Mouse (Mus musculus) cerebellum, adult 9-11 months (tissue): ENCODE results near the gene Exosc2.
"Not testable (repeated sequence)": the region's sequence is repeated elsewhere in the genome, so short reads cannot be mapped to it uniquely, and the experiment has no call there.

Source experiments
- DNase-seq: peaks from one replicate; pipeline ENCODE4 v3.0.0; 2022

The Exosc2 gene

GRCm38 (mm10) chr2:31678641-31679040, 8.1 kb downstream of the Exosc2 start:
- no peak for DNase-seq

- not testable (repeated sequence) for DNase-seq
Measured at GRCm38 (mm10) chr2:31681051-31681707, 10.7 kb downstream of the Exosc2 start.

- DNase-seq = no peak
Measured at GRCm38 (mm10) chr2:31681731-31682235, 11.3 kb downstream of the Exosc2 start.

- DNase-seq = peak; percentile 48
Measured at GRCm38 (mm10) chr2:31683666-31684065, 13.2 kb downstream of the Exosc2 start.

DNA sequence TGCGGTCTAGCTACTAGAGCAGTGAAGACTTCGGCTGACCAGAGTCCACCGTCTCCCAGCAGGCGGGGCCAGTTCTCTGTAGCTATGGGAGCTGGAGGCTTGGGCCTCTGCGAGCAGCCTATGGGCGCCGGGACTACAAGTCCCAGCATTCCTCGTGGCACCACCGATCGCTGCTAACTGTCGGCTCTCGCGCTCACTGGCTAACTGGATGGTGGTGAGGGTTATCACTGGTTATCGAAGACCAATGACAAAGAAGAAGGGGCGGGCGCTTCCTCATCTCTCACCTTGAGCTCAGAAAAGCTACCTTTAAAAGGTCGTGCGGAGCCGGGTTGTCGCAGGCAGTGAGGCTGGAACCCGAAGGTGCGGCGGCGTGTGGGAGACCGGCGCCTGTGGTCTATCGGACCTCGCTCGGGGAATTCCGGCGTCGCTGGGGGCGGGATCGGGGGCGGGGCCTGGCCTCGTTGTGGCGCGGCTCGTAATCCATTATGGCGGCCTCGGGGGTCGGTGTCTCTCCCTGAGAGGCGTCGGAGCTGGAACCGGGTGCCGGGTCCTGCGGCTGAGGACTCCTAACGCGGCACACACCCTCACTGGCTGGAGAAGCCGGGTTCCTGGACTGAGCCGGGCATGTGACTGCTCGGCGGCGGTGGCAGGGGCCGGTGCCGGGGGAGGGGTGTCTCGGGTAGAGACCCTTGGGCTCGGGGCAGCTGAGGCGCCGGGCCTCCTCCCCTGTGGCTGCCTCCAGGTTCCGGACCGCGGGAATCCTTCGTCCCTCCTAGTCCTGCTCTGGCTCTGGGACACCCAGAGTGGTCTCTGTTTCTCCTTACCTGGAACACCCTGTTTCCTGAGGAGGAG, 17.8 kb downstream of the Exosc2 start, which contains the start of gene Abl1:
Abl1 (plus strand) TSS at position 303 of the 852 bp plus-strand sequence.
- DNase-seq = peak; percentile 97

DNA sequence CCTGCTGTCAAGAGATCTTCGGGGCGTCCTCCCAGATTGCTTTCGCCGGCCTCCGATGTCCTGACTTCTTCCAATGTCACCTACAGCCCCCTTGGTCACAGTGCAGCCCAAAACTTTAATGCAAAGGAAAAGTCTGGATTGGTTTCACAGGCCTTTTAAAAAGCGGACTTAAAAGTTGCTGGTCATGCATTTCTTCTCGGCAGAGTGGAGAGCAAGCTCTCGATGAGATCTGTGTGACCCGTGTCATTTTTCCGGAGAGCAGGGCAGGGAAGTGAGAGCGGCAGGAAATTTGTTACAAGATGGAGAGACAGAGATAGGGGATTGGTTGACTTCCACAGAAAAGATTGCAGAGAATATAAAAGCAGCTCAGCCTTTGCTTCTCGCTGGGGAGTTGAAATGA, 18.5 kb downstream of the Exosc2 start:
- DNase-seq = peak; percentile 31

DNA sequence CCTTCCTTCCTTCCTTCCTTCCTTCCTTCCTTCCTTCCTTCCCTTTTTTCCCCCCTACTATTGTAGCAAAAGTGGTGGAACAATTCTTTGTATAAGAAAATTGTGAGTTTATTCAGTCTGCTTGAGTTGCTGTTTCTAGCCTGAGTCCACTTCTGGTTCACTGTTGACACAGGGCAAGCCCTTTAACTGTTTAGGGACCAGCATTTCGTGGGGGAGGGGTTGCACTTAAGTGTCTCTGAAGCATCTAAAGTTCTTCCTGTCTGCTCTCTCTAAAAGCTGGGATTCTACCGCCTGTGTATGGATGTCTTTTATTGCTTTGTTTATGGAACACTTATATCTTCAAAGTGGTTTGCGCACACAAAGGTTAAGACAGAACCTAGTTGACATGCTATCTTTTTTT, 19.5 kb downstream of the Exosc2 start:
- DNase-seq = no peak

DNA sequence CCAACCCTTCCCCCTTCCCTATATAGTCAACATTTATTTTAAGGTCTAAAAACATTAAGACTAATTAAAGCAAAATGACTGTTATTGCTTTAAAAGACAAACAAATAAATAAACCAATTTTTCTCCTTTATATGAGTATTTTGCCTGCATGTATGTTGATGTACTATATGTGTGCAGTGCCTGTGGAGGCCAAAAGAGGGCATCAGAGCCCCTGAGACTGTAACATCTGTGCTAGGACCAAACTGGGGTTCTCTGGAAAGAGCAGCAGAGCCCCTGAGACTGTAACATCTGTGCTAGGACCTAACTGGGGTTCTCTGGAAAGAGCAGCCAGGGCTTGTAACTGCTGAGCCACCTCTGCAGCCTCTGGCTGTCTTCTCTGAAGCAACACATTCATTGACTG, 27.7 kb downstream of the Exosc2 start:
- DNase-seq = no peak

DNA sequence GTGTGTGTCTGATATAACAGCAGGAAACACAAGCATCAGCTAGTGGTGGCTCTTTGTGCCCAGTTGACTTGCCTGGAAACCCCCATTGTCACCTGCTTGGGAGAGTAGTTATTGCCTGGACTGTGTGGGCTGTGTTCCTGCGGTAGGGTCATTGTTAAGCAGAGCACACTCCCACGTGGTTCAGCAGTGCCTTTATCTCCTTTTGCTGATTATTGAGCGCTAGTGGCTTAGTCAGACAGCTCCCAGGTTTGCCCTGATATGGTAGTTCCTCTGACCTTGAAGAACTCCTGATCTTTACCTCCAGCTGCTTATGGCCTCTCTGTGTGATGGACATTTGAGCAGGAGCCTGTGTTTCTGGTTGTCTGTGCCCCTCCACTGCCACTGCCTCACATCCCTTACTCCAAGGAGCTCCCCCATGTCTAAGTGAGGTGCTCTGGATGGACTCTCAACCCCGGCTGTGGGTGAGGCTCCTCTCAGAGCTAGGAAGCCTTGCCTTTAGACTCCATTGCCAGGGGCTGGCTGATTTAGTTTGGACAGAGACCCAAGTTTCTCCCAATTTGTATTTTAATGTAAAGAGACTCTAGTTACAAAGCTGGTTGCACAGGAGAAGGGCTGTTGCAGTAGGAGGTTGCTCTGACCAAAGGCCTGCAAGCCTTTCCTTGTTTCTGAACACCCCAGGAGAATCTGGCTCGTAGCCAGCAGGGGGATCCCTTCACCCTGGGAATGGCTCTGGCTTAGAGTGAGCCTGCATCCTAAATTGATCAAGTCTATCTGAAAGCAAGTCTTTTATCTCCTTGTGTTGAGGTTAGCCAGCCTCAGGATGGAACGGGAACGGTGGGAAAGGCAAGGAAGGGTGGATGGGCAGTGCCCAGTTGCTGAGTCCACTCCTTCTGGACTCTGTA, 30.3 kb downstream of the Exosc2 start:
- DNase-seq = no peak

GRCm38 (mm10) chr2:31703226-31703625, 32.7 kb downstream of the Exosc2 start:
- DNase-seq = no peak

- no peak for DNase-seq
Measured at GRCm38 (mm10) chr2:31705914-31706313, 35.4 kb downstream of the Exosc2 start.

DNA sequence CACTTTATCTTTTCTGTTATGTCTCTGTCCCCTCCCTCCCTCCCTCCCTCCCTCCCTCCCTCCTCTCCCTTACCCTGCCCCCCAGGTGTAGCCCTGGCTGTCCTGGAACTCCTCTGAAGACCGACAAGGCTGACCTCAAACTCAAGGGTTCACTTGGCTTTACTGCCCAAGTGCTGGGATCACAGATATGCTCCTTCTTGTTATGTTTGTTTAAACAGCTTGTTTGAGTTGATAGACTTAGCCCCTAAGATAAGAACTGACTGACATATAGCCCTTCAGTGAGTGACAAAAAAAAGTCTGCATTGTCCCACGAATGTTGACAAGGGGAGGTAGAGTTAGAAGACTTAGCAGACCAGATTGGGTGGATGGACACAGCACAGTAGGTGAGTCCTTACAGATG, 36.0 kb downstream of the Exosc2 start:
- DNase-seq = no peak

DNA sequence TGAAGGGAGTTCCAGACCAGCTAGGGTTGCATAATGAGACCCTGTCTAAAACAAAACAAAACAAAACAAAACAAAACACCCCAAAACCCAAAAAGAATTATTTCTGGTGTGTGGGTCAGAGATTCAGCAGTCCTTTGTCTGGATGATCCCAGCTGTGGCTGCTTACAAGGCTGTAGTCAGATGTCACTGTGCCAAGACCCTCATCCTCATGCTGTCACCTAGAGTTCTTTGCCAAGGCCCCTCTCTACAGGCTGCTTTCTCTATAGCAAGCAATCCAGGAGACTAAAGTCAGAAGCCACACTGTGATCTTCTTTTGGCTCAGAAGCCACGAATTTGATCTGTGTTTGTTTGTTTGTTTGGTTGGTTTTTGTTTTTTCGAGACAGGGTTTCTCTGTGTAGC, 42.2 kb downstream of the Exosc2 start:
- no peak for DNase-seq

DNA sequence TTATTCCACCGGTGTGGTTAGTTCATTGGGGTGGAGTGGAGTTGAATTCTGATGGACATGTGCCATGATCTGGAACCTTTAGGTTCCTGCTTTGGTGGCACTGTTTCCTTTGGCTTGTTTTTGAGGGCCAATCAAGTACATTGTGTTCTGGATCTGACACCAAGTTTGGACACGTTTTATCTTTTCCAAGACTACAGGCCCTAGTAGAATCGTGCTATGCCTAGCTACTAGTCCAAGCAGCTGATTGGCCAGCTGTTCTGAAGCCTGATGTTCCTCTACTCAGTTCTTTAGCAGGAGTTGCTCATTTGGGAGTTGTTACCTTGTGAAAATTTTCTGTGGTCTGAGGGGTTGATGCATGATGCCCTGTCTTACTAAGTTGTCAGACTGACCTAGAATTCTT, 43.3 kb downstream of the Exosc2 start:
- no peak for DNase-seq

DNA sequence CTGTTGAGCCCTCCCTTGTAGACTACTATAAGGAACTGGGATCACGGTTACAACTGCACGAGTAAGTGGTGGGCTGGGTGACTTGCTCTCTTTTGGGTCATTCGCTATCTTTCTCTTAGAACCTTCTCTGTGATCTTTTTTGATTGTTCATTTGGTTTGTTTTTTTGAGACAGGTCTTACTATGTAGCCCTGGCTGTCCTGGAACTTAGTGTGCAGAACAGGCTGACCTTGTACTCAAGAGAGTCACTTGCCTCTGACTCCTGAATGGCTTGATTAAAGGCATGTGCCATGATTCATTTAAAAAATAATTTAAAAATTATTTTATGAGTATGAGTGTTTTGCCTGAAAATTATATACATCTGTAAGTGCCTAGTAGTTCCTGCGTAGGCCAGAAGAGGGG, 44.3 kb downstream of the Exosc2 start:
- DNase-seq = no peak

- no peak for DNase-seq
Measured at GRCm38 (mm10) chr2:31715985-31716384, 45.5 kb downstream of the Exosc2 start.

DNA sequence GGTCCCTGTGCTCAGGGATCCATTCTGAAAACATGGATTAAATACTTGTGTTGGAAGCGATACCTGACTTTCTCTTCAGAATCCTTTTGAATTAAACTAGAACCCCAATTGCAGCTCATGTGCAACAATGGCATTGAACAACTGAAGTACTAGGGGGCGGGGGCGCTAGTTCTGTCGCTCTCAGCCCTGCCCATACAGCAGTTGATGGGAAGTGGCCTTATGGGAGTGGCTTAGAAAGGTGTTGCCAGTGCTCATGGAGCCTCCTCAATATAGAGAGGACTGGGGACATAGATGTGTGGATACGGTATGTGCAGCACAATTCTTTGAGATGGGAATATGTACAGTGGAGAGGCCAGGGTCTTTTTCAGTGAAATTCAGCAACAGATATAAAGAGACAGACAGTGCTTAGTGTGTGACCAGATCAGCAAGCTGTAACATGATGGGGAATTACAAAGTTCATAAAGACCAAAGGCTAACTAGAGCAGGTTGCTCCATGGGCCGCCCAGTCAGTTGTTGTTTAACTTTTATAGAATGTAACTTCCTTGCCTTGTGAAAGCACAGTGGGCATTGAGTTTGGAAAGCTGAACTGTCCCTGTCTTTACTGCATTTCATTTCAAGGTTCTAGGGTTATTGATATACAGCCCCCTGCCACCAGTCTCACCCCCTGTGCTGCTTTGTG, 48.8 kb downstream of the Exosc2 start:
- DNase-seq = no peak

DNA sequence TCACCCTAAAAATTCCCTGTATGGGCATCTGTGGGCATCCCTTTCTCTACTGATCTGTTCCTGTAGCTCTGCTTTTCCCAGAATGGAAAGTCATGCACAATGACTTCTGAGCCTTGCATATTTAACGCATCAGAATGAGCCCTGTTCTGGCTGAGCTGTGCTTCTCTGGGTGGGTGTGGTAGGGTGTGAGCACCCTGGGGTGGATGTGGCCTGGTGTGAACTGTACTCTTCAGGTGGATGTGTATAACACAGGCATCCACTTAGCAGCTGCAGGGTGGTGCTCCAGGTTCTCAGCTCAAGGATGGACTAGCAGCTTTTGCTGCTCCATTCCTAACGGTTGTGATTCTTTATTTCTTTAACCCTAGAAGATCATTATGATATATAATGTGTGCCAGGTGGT, 49.4 kb downstream of the Exosc2 start:
- DNase-seq = no peak

GRCm38 (mm10) chr2:31720783-31721182, 50.3 kb downstream of the Exosc2 start:
- no peak for DNase-seq

DNA sequence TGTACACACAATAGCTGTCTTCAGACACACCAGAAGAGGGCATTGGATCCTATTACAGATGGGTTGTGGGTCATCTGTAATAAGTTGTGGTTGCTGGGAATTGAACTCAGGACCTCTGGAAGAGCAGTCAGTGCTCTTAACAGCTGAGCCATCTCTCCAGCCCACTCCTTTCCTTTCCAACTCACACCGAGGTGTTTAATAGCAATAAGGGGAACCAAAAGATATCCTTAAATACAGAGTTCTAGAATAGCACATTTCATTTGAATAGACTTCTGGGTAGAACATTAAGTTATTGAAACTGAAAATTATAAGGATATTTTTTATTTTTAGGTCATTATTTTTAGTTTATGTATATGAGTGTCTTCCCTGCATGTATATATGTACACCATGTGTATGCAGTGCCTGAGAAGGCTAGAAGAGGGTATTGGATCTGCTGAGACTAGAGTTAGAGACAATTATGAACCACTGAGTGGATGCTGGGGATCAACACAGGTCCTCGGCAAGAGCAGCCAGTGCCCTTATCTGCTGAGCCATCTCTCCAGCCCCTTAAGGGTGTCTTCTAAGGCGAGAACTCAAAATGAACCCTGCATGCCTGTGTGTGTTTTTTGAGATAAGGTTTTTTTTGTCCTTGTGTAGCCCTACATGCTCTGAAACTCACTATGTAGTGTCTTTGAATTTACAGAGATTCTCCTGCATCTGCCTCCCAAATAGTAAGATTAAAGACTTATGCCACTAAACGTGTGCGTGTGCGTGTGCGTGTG, 54.4 kb downstream of the Exosc2 start:
- no peak for DNase-seq

DNA sequence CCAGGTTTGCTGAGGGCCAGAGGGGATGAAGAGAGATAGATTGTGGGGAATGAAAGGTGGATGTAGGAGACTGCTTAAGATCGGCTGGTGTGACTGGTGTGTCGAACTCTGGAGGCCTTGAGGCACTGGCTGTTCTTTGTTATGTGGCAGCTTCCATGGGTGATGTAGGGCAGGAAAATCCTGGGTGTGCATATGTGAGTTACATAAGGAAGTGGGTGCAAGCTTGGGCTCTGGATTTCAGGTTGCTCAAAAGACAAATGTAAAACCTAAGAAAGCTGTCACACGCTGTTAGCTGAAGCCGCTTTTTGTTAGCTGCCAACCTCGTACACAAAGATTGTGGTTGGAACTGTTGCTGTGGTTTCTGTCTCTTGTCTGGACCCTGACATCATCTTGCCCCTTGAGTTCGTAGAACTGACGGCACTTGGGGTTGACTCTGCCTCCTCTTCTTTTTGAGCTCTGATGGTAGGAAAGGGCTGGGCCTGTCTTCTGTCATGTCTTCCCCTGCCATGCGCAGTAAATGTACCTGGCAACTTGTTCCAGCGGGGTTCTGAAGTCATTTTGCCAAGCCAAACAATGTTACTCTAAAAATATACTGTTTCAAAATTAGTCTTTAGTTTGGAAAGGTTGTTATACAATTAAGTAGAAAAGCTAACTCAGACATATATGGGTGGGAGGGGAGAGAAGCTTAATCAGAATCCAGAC, 57.2 kb downstream of the Exosc2 start:
- DNase-seq = no peak
